Mouse (Mus musculus): ENCODE data around the gene Otud5. TPM values are rescaled to one million over a fixed set of nuclear protein-coding genes. Genes with fewer than 3 reads are reported as not detected.

Gene Otud5
- total and polyA plus RNA-seq, 2 experiments from 2014 or later = 14.4 to 25.7 TPM

DNA sequence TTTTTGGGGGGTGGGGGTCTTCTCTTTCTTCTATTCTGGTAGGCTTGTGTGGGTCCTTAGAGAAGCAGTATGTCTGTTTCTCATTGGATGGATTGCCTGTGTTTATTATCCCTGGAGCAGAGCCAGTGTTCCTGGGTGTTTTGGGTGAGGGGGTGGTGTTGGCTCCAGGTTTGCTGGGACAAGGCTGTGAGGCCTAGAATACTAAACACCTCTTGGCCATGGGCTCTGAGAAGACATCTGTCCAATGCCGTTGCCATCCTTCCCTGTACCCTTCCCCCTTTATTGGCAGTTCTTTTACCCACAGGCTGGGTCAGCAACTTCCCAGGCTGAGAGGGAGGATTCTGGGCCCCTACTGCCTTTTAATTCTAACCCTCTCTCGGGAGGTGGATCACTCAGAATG is 6.7 kb downstream of the Otud5 start:
- no peak overlapping the region for H3K9ac ChIP-seq (replicated peaks; ENCODE audit: low read depth, low read length)
- no peak overlapping the region for H3K4me3 ChIP-seq (ENCODE audit: low read depth, low read length)
- no peaks in the 10 kb centered on the region for H3K36me3 ChIP-seq (replicated peaks; ENCODE audit: control insufficient read depth, insufficient read depth, low read length)
- DNase-seq (ENCODE audit: low spot score) = no peak
- no peak overlapping the region for H3K4me2 ChIP-seq (ENCODE audit: low read depth, low read length)
- TF ChIP-seq EP300 (IDR thresholded peaks at IDR 0.05; ENCODE audit: low read depth) = no peak
- no peaks in the 10 kb centered on the region for H3K27me3 ChIP-seq (ENCODE audit: control insufficient read depth, insufficient read depth, low read length)
- 71% methylated on average over 2 of the region's 2 CpGs for WGBS
- no peaks in the 10 kb centered on the region for H3K9me3 ChIP-seq (replicated peaks; ENCODE audit: control insufficient read depth, low read length)
- H3K27ac ChIP-seq (ENCODE audit: low read depth) = no peak overlapping the region
- H3K4me1 ChIP-seq (ENCODE audit: control insufficient read depth, insufficient read depth) = no peaks in the 10 kb centered on the region
- no peak for ATAC-seq (ENCODE audit: insufficient read depth, low read depth)

DNA sequence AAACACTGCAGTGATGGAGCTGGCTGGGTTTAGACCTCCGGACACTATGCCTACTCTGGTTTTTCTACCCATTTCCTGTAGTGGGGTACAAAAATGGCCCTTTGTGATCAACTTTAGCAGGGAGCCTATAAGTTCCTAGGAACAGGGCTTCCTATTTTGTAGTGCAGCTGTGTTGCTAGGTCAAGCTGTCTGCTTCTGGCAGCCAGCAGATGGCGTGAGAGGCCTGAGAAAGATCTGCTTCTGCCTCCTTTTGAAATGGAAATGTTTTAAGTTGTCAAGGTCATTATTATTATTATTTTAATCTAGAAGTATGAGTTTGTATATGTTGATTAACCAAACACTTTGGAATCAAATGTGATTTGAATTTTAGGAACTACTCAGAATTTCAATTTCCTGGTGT is 13.4 kb downstream of the Otud5 start:
- H3K9me3 ChIP-seq (replicated peaks; ENCODE audit: control insufficient read depth, low read length) = no peaks in the 10 kb centered on the region
- H3K27me3 ChIP-seq (ENCODE audit: control insufficient read depth, insufficient read depth, low read length) = no peaks in the 10 kb centered on the region
- no peak overlapping the region for H3K4me3 ChIP-seq (ENCODE audit: low read depth, low read length)
- TF ChIP-seq EP300 (IDR thresholded peaks at IDR 0.05; ENCODE audit: low read depth) (no peak), CTCF (IDR thresholded peaks at IDR 0.05; ENCODE audit: low read depth) (peak; percentile 43)
- H3K4me1 ChIP-seq (ENCODE audit: control insufficient read depth, insufficient read depth) = no peaks in the 10 kb centered on the region
- no peaks in the 10 kb centered on the region for H3K36me3 ChIP-seq (replicated peaks; ENCODE audit: control insufficient read depth, insufficient read depth, low read length)
- DNase-seq (ENCODE audit: low spot score) (no peak), ATAC-seq (ENCODE audit: insufficient read depth, low read depth) (no peak)
- no peak overlapping the region for H3K4me2 ChIP-seq (ENCODE audit: low read depth, low read length)
- WGBS = 35% methylated on average over 2 of the region's 2 CpGs
- no peak overlapping the region for H3K9ac ChIP-seq (replicated peaks; ENCODE audit: low read depth, low read length)
- no peak overlapping the region for H3K27ac ChIP-seq (ENCODE audit: low read depth)

DNA sequence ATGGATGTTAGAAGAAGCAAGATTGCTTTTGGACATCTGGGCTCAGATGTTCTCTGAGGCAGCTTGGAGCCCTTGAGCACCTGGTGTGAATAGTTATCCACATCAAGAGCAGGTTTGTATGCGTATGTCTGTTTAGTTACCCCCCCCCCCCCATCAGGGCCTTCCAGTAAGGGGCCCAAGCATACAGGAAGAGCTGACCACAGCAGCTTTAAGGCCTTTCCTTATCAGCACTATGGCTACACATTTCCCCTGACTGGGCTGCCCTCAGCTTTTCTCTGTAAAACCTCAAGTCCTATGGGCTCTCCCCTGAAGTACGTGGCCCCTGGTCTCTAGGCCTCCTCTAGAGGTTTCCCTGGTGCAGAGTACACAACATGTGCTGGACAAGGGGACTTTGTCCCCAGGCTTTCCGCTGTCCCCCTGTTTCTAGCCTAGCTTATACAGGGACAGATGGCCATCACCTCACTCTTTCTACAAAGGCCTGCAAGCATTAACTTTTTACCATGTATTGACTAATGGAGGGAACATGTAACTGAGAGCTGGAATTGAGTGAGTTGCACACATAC is 18.1 kb downstream of the Otud5 start:
- 55% methylated on average over 3 of the region's 3 CpGs for WGBS
- ATAC-seq (ENCODE audit: insufficient read depth, low read depth) = no peak
- DNase-seq (ENCODE audit: low spot score) = no peak
- no peaks in the 10 kb centered on the region for H3K4me1 ChIP-seq (ENCODE audit: control insufficient read depth, insufficient read depth)
- H3K27ac ChIP-seq (ENCODE audit: low read depth) = no peak overlapping the region
- H3K4me3 ChIP-seq (ENCODE audit: low read depth, low read length) = no peak overlapping the region
- no peaks in the 10 kb centered on the region for H3K36me3 ChIP-seq (replicated peaks; ENCODE audit: control insufficient read depth, insufficient read depth, low read length)
- H3K4me2 ChIP-seq (ENCODE audit: low read depth, low read length) = no peak overlapping the region
- H3K9ac ChIP-seq (replicated peaks; ENCODE audit: low read depth, low read length) = no peak overlapping the region
- no peak for TF ChIP-seq CTCF (IDR thresholded peaks at IDR 0.05; ENCODE audit: low read depth)
- TF ChIP-seq EP300 (IDR thresholded peaks at IDR 0.05; ENCODE audit: low read depth) = no peak
- H3K27me3 ChIP-seq (ENCODE audit: control insufficient read depth, insufficient read depth, low read length) = no peaks in the 10 kb centered on the region
- H3K9me3 ChIP-seq (replicated peaks; ENCODE audit: control insufficient read depth, low read length) = no peaks in the 10 kb centered on the region

DNA sequence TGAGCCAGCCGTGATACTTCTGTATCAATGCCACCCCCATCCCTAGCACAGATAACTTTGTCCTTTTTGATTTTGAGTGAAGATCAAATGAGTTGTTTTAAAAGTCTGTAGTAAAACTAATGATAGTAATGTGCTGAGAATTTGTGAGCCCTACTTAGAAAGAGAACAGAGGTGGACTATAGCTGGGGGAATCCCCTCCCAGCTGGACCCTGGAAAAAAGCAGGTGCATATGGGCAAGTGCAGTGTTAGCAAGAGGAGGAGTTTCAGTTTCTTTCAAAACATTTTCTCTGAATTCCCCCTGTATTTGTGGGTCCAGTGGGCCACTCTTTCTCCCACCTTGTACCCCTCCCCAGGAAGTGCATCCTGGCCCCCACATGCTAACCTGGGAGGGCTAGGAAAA is 22.0 kb downstream of the Otud5 start:
- H3K4me3 ChIP-seq (ENCODE audit: low read depth, low read length) = no peak overlapping the region
- DNase-seq (ENCODE audit: low spot score) (no peak), ATAC-seq (ENCODE audit: insufficient read depth, low read depth) (no peak)
- H3K27me3 ChIP-seq (ENCODE audit: control insufficient read depth, insufficient read depth, low read length) = no peaks in the 10 kb centered on the region
- no peak overlapping the region for H3K4me2 ChIP-seq (ENCODE audit: low read depth, low read length)
- peaks cover 9% of the 10 kb centered on the region for H3K36me3 ChIP-seq (replicated peaks; ENCODE audit: control insufficient read depth, insufficient read depth, low read length)
- 68% methylated on average over 1 of the region's 1 CpGs for WGBS
- no peaks in the 10 kb centered on the region for H3K4me1 ChIP-seq (ENCODE audit: control insufficient read depth, insufficient read depth)
- H3K27ac ChIP-seq (ENCODE audit: low read depth) = no peak overlapping the region
- no peak for TF ChIP-seq CTCF (IDR thresholded peaks at IDR 0.05; ENCODE audit: low read depth)
- no peak for TF ChIP-seq EP300 (IDR thresholded peaks at IDR 0.05; ENCODE audit: low read depth)
- no peaks in the 10 kb centered on the region for H3K9me3 ChIP-seq (replicated peaks; ENCODE audit: control insufficient read depth, low read length)
- no peak overlapping the region for H3K9ac ChIP-seq (replicated peaks; ENCODE audit: low read depth, low read length)

DNA sequence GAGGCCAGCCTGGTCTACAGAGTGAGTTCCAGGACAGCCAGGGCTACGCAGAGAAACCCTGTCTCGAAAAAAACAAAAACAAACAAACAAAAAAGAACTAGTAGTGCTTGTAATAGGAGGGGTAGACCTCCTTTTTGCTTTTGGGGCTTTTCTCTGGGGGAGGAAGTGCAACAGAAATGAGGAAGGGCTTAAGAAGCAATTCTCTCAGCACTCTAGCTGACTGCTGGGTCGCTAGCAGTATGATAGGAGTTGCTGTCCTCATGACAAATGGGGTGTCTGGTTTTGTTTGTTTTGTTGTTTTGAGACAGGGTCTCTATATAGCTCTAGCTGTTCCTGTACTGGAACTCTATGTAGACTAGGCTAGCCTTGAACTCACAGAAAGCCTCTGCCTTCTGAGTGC is 23.4 kb downstream of the Otud5 start:
- no peak overlapping the region for H3K4me2 ChIP-seq (ENCODE audit: low read depth, low read length)
- H3K4me3 ChIP-seq (ENCODE audit: low read depth, low read length) = no peak overlapping the region
- ATAC-seq (ENCODE audit: insufficient read depth, low read depth) (no peak), DNase-seq (ENCODE audit: low spot score) (no peak)
- TF ChIP-seq CTCF (IDR thresholded peaks at IDR 0.05; ENCODE audit: low read depth) (no peak), EP300 (IDR thresholded peaks at IDR 0.05; ENCODE audit: low read depth) (no peak)
- H3K36me3 ChIP-seq (replicated peaks; ENCODE audit: control insufficient read depth, insufficient read depth, low read length) = peaks cover 12% of the 10 kb centered on the region
- H3K9me3 ChIP-seq (replicated peaks; ENCODE audit: control insufficient read depth, low read length) = no peaks in the 10 kb centered on the region
- 73% methylated on average over 3 of the region's 3 CpGs for WGBS
- H3K27me3 ChIP-seq (ENCODE audit: control insufficient read depth, insufficient read depth, low read length) = no peaks in the 10 kb centered on the region
- H3K27ac ChIP-seq (ENCODE audit: low read depth) = no peak overlapping the region
- no peak overlapping the region for H3K9ac ChIP-seq (replicated peaks; ENCODE audit: low read depth, low read length)
- no peaks in the 10 kb centered on the region for H3K4me1 ChIP-seq (ENCODE audit: control insufficient read depth, insufficient read depth)

DNA sequence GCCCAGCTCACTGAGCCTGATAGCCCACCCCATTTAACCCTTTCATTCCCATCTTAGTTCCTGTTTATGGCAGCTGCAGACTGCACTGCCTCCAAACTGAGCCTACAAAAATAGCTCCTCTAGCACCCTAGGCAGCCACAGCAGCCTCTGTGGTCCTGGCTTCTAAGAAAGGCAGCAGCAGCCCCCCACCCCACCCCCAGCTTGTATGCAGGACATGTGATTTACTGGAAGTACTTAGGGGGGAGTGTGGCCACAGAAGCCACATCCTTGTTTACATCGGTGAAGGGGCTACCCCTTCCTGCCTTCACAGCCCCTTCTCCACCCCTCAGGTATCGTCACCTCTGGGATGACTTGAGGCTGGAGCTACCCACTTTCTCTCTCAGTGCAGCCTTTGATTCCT is 24.2 kb downstream of the Otud5 start:
- H3K9ac ChIP-seq (replicated peaks; ENCODE audit: low read depth, low read length) = no peak overlapping the region
- ATAC-seq (ENCODE audit: insufficient read depth, low read depth) (no peak), DNase-seq (ENCODE audit: low spot score) (no peak)
- TF ChIP-seq EP300 (IDR thresholded peaks at IDR 0.05; ENCODE audit: low read depth) (no peak), CTCF (IDR thresholded peaks at IDR 0.05; ENCODE audit: low read depth) (no peak)
- no peaks in the 10 kb centered on the region for H3K9me3 ChIP-seq (replicated peaks; ENCODE audit: control insufficient read depth, low read length)
- peaks cover 12% of the 10 kb centered on the region for H3K36me3 ChIP-seq (replicated peaks; ENCODE audit: control insufficient read depth, insufficient read depth, low read length)
- no peaks in the 10 kb centered on the region for H3K4me1 ChIP-seq (ENCODE audit: control insufficient read depth, insufficient read depth)
- H3K4me3 ChIP-seq (ENCODE audit: low read depth, low read length) = no peak overlapping the region
- WGBS = 56% methylated on average over 2 of the region's 2 CpGs
- no peak overlapping the region for H3K4me2 ChIP-seq (ENCODE audit: low read depth, low read length)
- H3K27me3 ChIP-seq (ENCODE audit: control insufficient read depth, insufficient read depth, low read length) = no peaks in the 10 kb centered on the region
- no peak overlapping the region for H3K27ac ChIP-seq (ENCODE audit: low read depth)
